Mouse (Mus musculus): Measurements from ENCODE around the gene Epha4.
A peak's percentile ranks its signal among the peaks of the same experiment; 100 is the strongest.

The Epha4 gene

GRCm38 (mm10) chr1:77512059-77512407, 2.9 kb downstream of the Epha4 start:
- DNase-seq: no peak

GRCm38 (mm10) chr1:77511372-77512058, 3.4 kb downstream of the Epha4 start:
- DNase-seq: no peak

GRCm38 (mm10) chr1:77510623-77511022, 4.3 kb downstream of the Epha4 start:
- DNase-seq: no peak

GRCm38 (mm10) chr1:77506856-77507200, 8.1 kb downstream of the Epha4 start:
- no peak for DNase-seq

GRCm38 (mm10) chr1:77506038-77506855, 8.6 kb downstream of the Epha4 start:
- no peak for DNase-seq

- DNase-seq: no peak
Measured at GRCm38 (mm10) chr1:77505263-77505662, 9.6 kb downstream of the Epha4 start.

- no peak for DNase-seq
Measured at GRCm38 (mm10) chr1:77504813-77505212, 10.1 kb downstream of the Epha4 start.

- DNase-seq: peak; percentile 37
Measured at GRCm38 (mm10) chr1:77503711-77504181, 11.1 kb downstream of the Epha4 start.

GRCm38 (mm10) chr1:77502554-77503119, 12.3 kb downstream of the Epha4 start:
- no peak for DNase-seq

- DNase-seq: no peak
Measured at GRCm38 (mm10) chr1:77501363-77501933, 13.4 kb downstream of the Epha4 start.

- no peak for DNase-seq
Measured at GRCm38 (mm10) chr1:77497506-77497905, 17.4 kb downstream of the Epha4 start.

GRCm38 (mm10) chr1:77496468-77497181, 18.3 kb downstream of the Epha4 start:
- no peak for DNase-seq

GRCm38 (mm10) chr1:77495790-77496158, 19.1 kb downstream of the Epha4 start:
- DNase-seq: no peak

- DNase-seq: no peak
Measured at GRCm38 (mm10) chr1:77495030-77495789, 19.7 kb downstream of the Epha4 start.

GRCm38 (mm10) chr1:77493841-77494635, 20.9 kb downstream of the Epha4 start:
- no peak for DNase-seq

GRCm38 (mm10) chr1:77490166-77490565, 24.7 kb downstream of the Epha4 start:
- no peak for DNase-seq

- no peak for DNase-seq
Measured at GRCm38 (mm10) chr1:77489387-77489786, 25.5 kb downstream of the Epha4 start.

GRCm38 (mm10) chr1:77487856-77488462, 26.9 kb downstream of the Epha4 start:
- DNase-seq: no peak

GRCm38 (mm10) chr1:77484766-77485596, 29.9 kb downstream of the Epha4 start:
- no peak for DNase-seq

- no peak for DNase-seq
Measured at GRCm38 (mm10) chr1:77475808-77476413, 39.0 kb downstream of the Epha4 start.
